Mouse (Mus musculus): Measurements from ENCODE around the gene Camta1.

DNA sequence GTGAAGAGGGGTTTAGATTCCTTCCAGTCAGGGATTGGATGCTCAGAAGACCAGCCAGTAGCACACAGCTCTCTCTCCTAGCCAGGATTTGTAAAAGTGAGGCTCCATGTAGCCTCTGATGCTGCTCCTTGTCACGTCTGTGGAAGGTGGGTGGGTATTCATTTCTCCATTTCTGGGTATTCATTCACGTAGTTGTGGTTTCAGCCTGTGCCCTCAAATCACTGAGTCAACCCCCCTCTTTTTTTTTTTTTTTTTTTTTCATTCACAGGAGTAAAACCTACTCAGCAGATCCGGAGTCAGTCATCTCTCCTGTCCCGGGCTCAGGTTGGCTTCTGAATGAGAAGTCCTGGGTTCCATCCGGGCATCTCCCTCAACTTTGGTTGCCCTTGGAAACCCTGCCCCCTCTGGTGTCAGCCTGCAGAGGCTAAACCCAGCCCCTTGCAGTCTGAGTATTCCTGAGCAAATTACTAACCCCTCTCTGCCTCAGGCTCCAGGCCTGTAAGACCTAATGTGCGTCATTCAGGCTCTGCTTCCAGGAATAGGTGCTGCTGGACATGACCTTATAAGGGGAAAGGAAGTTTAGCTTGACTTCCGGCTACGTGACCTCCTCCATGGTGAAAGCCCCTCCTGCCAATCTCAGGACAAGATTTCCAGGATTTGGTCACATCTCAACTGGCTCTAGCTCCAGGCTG lies 944.2 kb downstream of the Camta1 start:
- TF ChIP-seq CTCF (IDR thresholded peaks at IDR 0.05; ENCODE audit: low read depth) (no peak), EP300 (IDR thresholded peaks at IDR 0.05; ENCODE audit: low read depth) (no peak)
